Mouse (Mus musculus) neural tube, embryonic 13.5 days (tissue): Measurements from ENCODE around the gene Dnah6. TPM values are rescaled to one million over a fixed set of nuclear protein-coding genes. Genes with fewer than 3 reads are reported as not detected.

Source experiments
- ATAC-seq: fragments of 200-750 bp; cut with Nextera tagmentation; 2 replicates; pipeline ENCODE4 v1.8.0; 2017; ENCODE audit warnings: low read depth, mild to moderate bottlenecking, moderate TSS enrichment, moderate library complexity
- H3K27ac ChIP-seq: fragments of 300-500 bp; sonication (generic); replicated peaks from 2 replicates; pipeline ENCODE4 v1.5.1; 2015; ENCODE audit warnings: moderate library complexity, mild to moderate bottlenecking, inconsistent platforms
- H3K27me3 ChIP-seq: fragments of 300-500 bp; sonication (generic); 2 replicates; pipeline ENCODE4 v1.6.1; 2015; ENCODE audit warnings: mild to moderate bottlenecking, inconsistent platforms
- H3K36me3 ChIP-seq: fragments of 300-500 bp; sonication (generic); 2 replicates; pipeline ENCODE4 v1.6.1; 2015; ENCODE audit warnings: mild to moderate bottlenecking, inconsistent platforms
- H3K4me1 ChIP-seq: fragments of 300-500 bp; sonication (generic); replicated peaks from 2 replicates; pipeline ENCODE4 v1.6.1; 2015; ENCODE audit warnings: inconsistent platforms
- H3K4me2 ChIP-seq: fragments of 300-500 bp; sonication (generic); 2 replicates; pipeline ENCODE4 v1.6.1; 2015; ENCODE audit warnings: inconsistent platforms, mild to moderate bottlenecking, moderate library complexity
- H3K4me3 ChIP-seq: fragments of 300-500 bp; sonication (generic); 2 replicates; pipeline ENCODE4 v1.5.1; 2015; ENCODE audit warnings: mild to moderate bottlenecking, inconsistent platforms
- H3K9ac ChIP-seq: fragments of 300-500 bp; sonication (generic); 2 replicates; pipeline ENCODE4 v1.6.1; 2015; ENCODE audit warnings: moderate library complexity, mild to moderate bottlenecking, inconsistent platforms
- H3K9me3 ChIP-seq: fragments of 300-500 bp; sonication (generic); 2 replicates; pipeline ENCODE4 v1.6.1; 2016; ENCODE audit warnings: inconsistent platforms
- WGBS: fragments of 180-500 bp; shearing (Covaris S2); methylation state at CpG from one replicate; pipeline ENCODE4 v1.1.7; 2015; 5-methylcytosine and 5-hydroxymethylcytosine counted together
- polyA plus RNA-seq: library from polyadenylated mRNA; unstranded; fragments of >200 nt; fragmentation: Nextera tagmentation; extraction: Ambion mirVana; gene quantifications from 2 replicates; pipeline ENCODE4 v1.2.1, GENCODE M21; 2015

Dnah6 gene
- polyA plus RNA-seq, 1 experiment from 2014 or later: 0.08 TPM

DNA sequence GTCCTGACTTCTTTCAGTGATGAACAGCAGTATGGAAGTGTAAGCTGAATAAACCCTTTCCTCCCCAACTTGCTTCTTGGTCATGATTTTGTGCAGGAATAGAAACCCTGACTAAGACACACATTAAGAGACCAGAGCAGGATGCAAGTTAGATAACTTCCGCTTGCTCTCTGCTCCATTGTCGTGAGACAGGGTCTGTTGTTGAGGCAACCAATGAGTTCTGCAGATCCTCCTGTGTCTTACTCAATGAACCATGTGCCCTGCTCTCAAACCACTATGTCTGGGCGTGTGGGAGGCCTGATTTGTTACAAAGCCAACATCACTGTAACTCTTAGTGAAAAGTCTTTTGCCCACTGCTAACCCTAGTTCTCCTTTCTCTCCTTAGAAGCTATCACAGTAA lies 250.4 kb downstream of the Dnah6 start:
- Histone ChIP-seq H3K4me1 (no peaks in the 10 kb centered on the region), H3K36me3 (no peaks in the 10 kb centered on the region), H3K27ac (no peak overlapping the region), H3K27me3 (no peaks in the 10 kb centered on the region), H3K4me3 (no peak overlapping the region), H3K9ac (no peak overlapping the region), H3K4me2 (no peak overlapping the region), H3K9me3 (no peaks in the 10 kb centered on the region)
- ATAC-seq: no peak
- WGBS: 80% methylated on average over 3 of the region's 3 CpGs

DNA sequence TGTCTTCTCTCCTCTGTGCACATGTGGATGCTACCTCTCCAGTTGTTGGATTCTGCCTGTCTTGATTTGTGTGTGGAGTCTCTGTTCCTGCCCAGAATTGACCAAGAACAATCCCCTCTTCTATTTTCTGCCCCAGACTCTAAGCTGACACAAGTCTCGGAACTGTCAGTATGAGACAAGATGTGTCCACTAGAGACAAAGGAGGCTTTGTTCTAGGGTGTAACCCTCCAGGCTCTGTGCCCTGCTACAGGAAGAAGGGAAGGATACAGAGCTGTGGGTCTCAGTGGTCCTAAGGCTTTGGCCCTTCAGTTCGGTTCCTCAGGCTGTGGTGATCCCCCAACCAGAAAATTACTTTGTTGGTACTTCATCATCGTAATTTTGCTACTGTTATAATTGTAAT lies 251.7 kb downstream of the Dnah6 start:
- H3K4me2 ChIP-seq: no peak overlapping the region
- H3K9me3 ChIP-seq: no peaks in the 10 kb centered on the region
- H3K9ac ChIP-seq: no peak overlapping the region
- H3K4me1 ChIP-seq: no peaks in the 10 kb centered on the region
- no peaks in the 10 kb centered on the region for H3K27me3 ChIP-seq
- no peak overlapping the region for H3K4me3 ChIP-seq
- ATAC-seq: no peak
- H3K36me3 ChIP-seq: no peaks in the 10 kb centered on the region
- no peak overlapping the region for H3K27ac ChIP-seq
- WGBS: 51% methylated on average over 3 of the region's 3 CpGs

Other genes with a start within 250 kb of the Dnah6 start
- 123 and 132 TPM in 2 replicates for gene Suclg1, start 26.7 kb upstream of the Dnah6 start, polyA plus RNA-seq
- not detected in 2 replicates for gene 4931417E11Rik, start 248.0 kb upstream of the Dnah6 start, polyA plus RNA-seq